Mouse (Mus musculus): ENCODE results near the gene Aox1. TPM values are rescaled to one million over a fixed set of nuclear protein-coding genes. Genes with fewer than 3 reads are reported as not detected.

The Aox1 gene
- polyA plus RNA-seq (2012; rRNA removed) = 0.86 and 1.4 TPM in 2 replicates

GRCm38 (mm10) chr1:58029636-58030117 is at the start of gene Aox1:
Gene Aox1, plus strand, starts transcription at chr1:58029931.

GRCm38 (mm10) chr1:57995432-57996132 is 34.1 kb upstream of the Aox1 start, which contains the start of gene Sgo2a:
Gene Sgo2a, plus strand, starts transcription at chr1:57995971.

GRCm38 (mm10) chr1:58018856-58019255 is 10.9 kb upstream of the Aox1 start, which contains the start of gene Kctd18:
Gene Kctd18, minus strand, starts transcription at chr1:58018956.

GRCm38 (mm10) chr1:58112880-58113279 is 83.1 kb downstream of the Aox1 start, which contains the start of gene Aox3:
Gene Aox3, plus strand, starts transcription at chr1:58113130.

Other genes with a start within 250 kb of the Aox1 start
- gene Sgo2a, start 34.0 kb upstream of the Aox1 start, polyA plus RNA-seq (2012; rRNA removed) = 2.9 and 3.2 TPM in 2 replicates
- gene Kctd18, start 11.0 kb upstream of the Aox1 start, polyA plus RNA-seq (2012; rRNA removed) = 4.2 and 4.5 TPM in 2 replicates
- gene Aox3, start 83.2 kb downstream of the Aox1 start, polyA plus RNA-seq (2012; rRNA removed) = 30.9 and 33.3 TPM in 2 replicates
- gene Aox4, start 180.5 kb downstream of the Aox1 start, polyA plus RNA-seq (2012; rRNA removed) = 0.02 TPM in 2 replicates
- gene Aox2, start 248.4 kb downstream of the Aox1 start, polyA plus RNA-seq (2012; rRNA removed) = 0.01 TPM in 2 replicates

Measured in liver, embryonic 18 days (tissue).